In the genomic region with DNA sequence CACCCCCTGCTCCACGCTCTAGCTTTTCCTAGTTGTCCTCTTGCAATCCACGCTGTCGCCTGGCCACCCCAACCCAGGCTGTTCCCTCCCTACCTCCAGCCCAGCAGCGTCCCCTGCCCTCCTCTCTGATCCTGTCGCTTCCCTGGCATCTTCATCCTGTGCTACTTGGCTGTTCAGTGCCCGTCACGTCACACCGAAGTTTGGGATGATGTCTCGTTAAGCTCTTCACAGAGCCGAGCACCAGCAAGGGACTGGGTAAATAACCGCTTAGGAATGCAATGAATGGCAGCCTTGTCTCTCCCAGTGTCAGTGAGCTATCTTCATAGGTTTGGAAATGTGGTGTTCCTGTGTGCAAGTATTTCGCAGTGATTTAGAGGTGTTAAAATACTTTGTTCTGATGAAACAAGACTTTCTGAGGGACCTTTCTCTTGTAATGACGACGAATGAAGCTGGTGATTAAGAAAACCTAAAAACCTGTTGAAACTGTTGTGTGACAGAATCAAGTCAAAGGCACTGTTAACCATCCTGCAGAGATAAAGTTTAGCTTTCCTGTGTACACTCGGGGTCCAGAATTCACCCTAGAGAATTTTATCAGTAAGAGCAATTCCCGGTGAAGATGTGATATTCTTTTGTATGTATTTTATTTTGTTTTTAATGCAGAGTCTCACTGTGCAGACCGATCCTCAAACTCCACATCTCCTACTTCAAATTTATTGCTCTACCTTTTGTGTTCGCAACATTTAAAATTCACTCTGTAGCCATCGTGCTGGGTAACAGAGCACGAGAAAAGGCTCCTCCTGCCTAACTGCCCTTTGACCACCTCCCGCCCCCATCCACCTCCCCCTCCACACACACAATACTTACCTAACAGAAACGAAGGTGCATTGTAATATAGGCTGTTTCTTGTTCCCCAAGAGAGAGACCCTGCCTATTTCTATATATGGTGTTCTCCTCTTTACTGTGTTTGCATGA, we compare ENCODE assay signal across 8 mouse cellular contexts. TPM values are rescaled to one million over a fixed set of nuclear protein-coding genes. Genes with fewer than 3 reads are reported as not detected.
A peak's percentile ranks its signal among the peaks of the same experiment; 100 is the strongest.
DNase-seq lines count a peak whose midpoint lies in the region; ATAC-seq and TF ChIP-seq lines count a peak whose summit lies in the region.

No protein-coding gene starts in this region.

- no peak for DNase-seq in heart, adult 9 months (ENCODE audit: low spot score in 2 of 2)
- DNase-seq in ES-E14 (ENCODE audit: low read depth, low spot score): no peak
- DNase-seq in midbrain, postnatal 0 days (ENCODE audit: low spot score): peak; percentile 46
- no peak for DNase-seq in cerebellum, adult 9-11 months
- DNase-seq in urinary bladder, postnatal 25 days (ENCODE audit: low spot score): no peak

- in situ Hi-C loops in ES-E14 (cut with MboI; ENCODE audit: low sequenced_read_pairs in 2 of 2, unreplicated experiment in 2 of 2): no loop called here

- 12% methylated on average over 22 of the region's 22 CpGs for WGBS in heart, embryonic 14.5 days
- 14% methylated on average over 22 of the region's 22 CpGs for WGBS in embryonic facial prominence, embryonic 13.5 days
- 7% methylated on average over 22 of the region's 22 CpGs for WGBS in intestine, postnatal 0 days
- WGBS in midbrain, postnatal 0 days: 13% methylated on average over 22 of the region's 22 CpGs

- H3K9ac ChIP-seq in heart, embryonic 14.5 days (ENCODE audit: low read length): peak overlapping the region; percentile 84
- peak overlapping the region; percentile 94 for H3K9ac ChIP-seq in ES-E14 (ENCODE audit: insufficient read depth, low read depth, low read length, poor library complexity, severe bottlenecking)
- H3K9ac ChIP-seq in embryonic facial prominence, embryonic 13.5 days: peak overlapping the region; percentile 89
- H3K9ac ChIP-seq in intestine, postnatal 0 days (ENCODE audit: low read depth, low read length): peak overlapping the region; percentile 61
- peak overlapping the region; percentile 72 for H3K9ac ChIP-seq in midbrain, postnatal 0 days (replicated peaks; ENCODE audit: low read length, poor library complexity, severe bottlenecking)

- H3K36me3 ChIP-seq in heart, embryonic 14.5 days (ENCODE audit: control insufficient read depth, insufficient read depth, low read length): peaks cover 13% of the 10 kb centered on the region; the same call in 1 of the 2 replicates
- H3K36me3 ChIP-seq in ES-E14 (ENCODE audit: control insufficient read depth, insufficient read depth, low read length, poor library complexity, severe bottlenecking): no peaks in the 10 kb centered on the region; the same call in 1 of the 2 replicates
- H3K36me3 ChIP-seq in embryonic facial prominence, embryonic 13.5 days: 0 out of 2 replicates have a peak, but pooled peaks cover 2% of the 10 kb centered on the region
- no peaks in the 10 kb centered on the region for H3K36me3 ChIP-seq in intestine, postnatal 0 days (ENCODE audit: control insufficient read depth, insufficient read depth)
- H3K36me3 ChIP-seq in midbrain, postnatal 0 days (ENCODE audit: insufficient read depth, low read length): no peaks in the 10 kb centered on the region

- H3K27me3 ChIP-seq in heart, embryonic 14.5 days (ENCODE audit: control insufficient read depth, insufficient read depth, low read length): no peaks in the 10 kb centered on the region
- H3K27me3 ChIP-seq in embryonic facial prominence, embryonic 13.5 days: no peaks in the 10 kb centered on the region
- no peaks in the 10 kb centered on the region for H3K27me3 ChIP-seq in intestine, postnatal 0 days (replicated peaks; ENCODE audit: control insufficient read depth, insufficient read depth, low read length)
- H3K27me3 ChIP-seq in midbrain, postnatal 0 days (ENCODE audit: insufficient read depth, low read length): no peaks in the 10 kb centered on the region

- H3K4me3 ChIP-seq in heart, embryonic 14.5 days (ENCODE audit: control insufficient read depth in 1 of 2, insufficient read depth in 1 of 2, low read depth in 1 of 2, low read length in 2 of 2): peak overlapping the region; percentile 93 to 98
- H3K4me3 ChIP-seq in ES-E14 (ENCODE audit: insufficient read depth in 1 of 2, low read depth in 1 of 2, low read length in 2 of 2, poor library complexity in 1 of 2, severe bottlenecking in 1 of 2): peak overlapping the region; percentile 86 to 91
- peak overlapping the region; percentile 89 for H3K4me3 ChIP-seq in embryonic facial prominence, embryonic 13.5 days
- H3K4me3 ChIP-seq in intestine, postnatal 0 days (ENCODE audit: low read depth, low read length): peak overlapping the region; percentile 93
- H3K4me3 ChIP-seq in midbrain, postnatal 0 days (ENCODE audit: low read depth, low read length): peak overlapping the region; percentile 93

- TF ChIP-seq CTCF in intestine, postnatal 0 days (IDR thresholded peaks at IDR 0.05; ENCODE audit: low read depth): peak; percentile 20
- peak; percentile 7; the same call in 1 of the 2 replicates for TF ChIP-seq CTCF in midbrain, postnatal 0 days (IDR thresholded peaks at IDR 0.05)

- H3K4me1 ChIP-seq in heart, embryonic 14.5 days (ENCODE audit: control insufficient read depth in 2 of 2, insufficient read depth in 2 of 2, low read length in 2 of 2): peaks cover 4 to 33% of the 10 kb centered on the region in 2 experiments; a peak in 3 of 4 replicates
- H3K4me1 ChIP-seq in ES-E14 (ENCODE audit: control insufficient read depth in 2 of 2, insufficient read depth in 2 of 2, low read length in 2 of 2, poor library complexity in 1 of 2): peaks cover 1 to 4% of the 10 kb centered on the region in 2 experiments; a peak in 2 of 4 replicates
- H3K4me1 ChIP-seq in embryonic facial prominence, embryonic 13.5 days: peaks cover 34% of the 10 kb centered on the region
- 0 out of 2 replicates have a peak, but pooled peaks cover 3% of the 10 kb centered on the region for H3K4me1 ChIP-seq in intestine, postnatal 0 days (replicated peaks; ENCODE audit: control insufficient read depth, insufficient read depth, low read length)
- H3K4me1 ChIP-seq in midbrain, postnatal 0 days (ENCODE audit: insufficient read depth, low read length): no peaks in the 10 kb centered on the region

- peak; percentile 7; the same call in 1 of the 2 replicates for ATAC-seq in heart, embryonic 14.5 days (ENCODE audit: insufficient number of reproducible peaks, insufficient read depth, low FRiP score, low read depth)
- ATAC-seq in embryonic facial prominence, embryonic 13.5 days (ENCODE audit: insufficient number of reproducible peaks, insufficient read depth, low FRiP score, low TSS enrichment, low read depth): no peak
- ATAC-seq in intestine, postnatal 0 days: peak; percentile 5
- peak; percentile 31; the same call in 1 of the 2 replicates for ATAC-seq in midbrain, postnatal 0 days (ENCODE audit: low FRiP score)

- peak overlapping the region; percentile 94 for H3K4me2 ChIP-seq in heart, embryonic 14.5 days (ENCODE audit: low read length)
- peak overlapping the region; percentile 86 for H3K4me2 ChIP-seq in embryonic facial prominence, embryonic 13.5 days
- H3K4me2 ChIP-seq in intestine, postnatal 0 days (replicated peaks; ENCODE audit: low read depth): peak overlapping the region; percentile 86
- peak overlapping the region; percentile 80 for H3K4me2 ChIP-seq in midbrain, postnatal 0 days (ENCODE audit: low read depth, low read length, poor library complexity, severe bottlenecking)

- no peaks in the 10 kb centered on the region for H3K9me3 ChIP-seq in heart, embryonic 14.5 days (ENCODE audit: control insufficient read depth, low read length)
- no peaks in the 10 kb centered on the region for H3K9me3 ChIP-seq in ES-E14 (ENCODE audit: control insufficient read depth, insufficient read depth, low read depth, low read length)
- no peaks in the 10 kb centered on the region for H3K9me3 ChIP-seq in embryonic facial prominence, embryonic 13.5 days
- H3K9me3 ChIP-seq in intestine, postnatal 0 days (ENCODE audit: control insufficient read depth): no peaks in the 10 kb centered on the region
- H3K9me3 ChIP-seq in midbrain, postnatal 0 days (ENCODE audit: low read length): no peaks in the 10 kb centered on the region

- H3K27ac ChIP-seq in heart, embryonic 14.5 days (replicated peaks in 1 of 2; ENCODE audit: control insufficient read depth in 1 of 2, insufficient read depth in 1 of 2, low read depth in 2 of 2, low read length in 2 of 2): peak overlapping the region; percentile 98
- peak overlapping the region; percentile 54; the same call in 1 of the 2 replicates for H3K27ac ChIP-seq in ES-E14 (ENCODE audit: insufficient read depth, low read depth, low read length, poor library complexity, severe bottlenecking)
- H3K27ac ChIP-seq in embryonic facial prominence, embryonic 13.5 days: peak overlapping the region; percentile 97
- peak overlapping the region; percentile 80 for H3K27ac ChIP-seq in intestine, postnatal 0 days (ENCODE audit: low read depth, low read length)
- peak overlapping the region; percentile 91 for H3K27ac ChIP-seq in midbrain, postnatal 0 days (ENCODE audit: low read depth, low read length)

TF ChIP-seq in ES-E14, 5 proteins besides CTCF, POLR2A, EP300 and RAD21:
- TF ChIP-seq HCFC1 (IDR thresholded peaks at IDR 0.05; ENCODE audit: borderline replicate concordance, insufficient read depth, low read length): no peak
- no peak for TF ChIP-seq MAFK (IDR thresholded peaks at IDR 0.05; ENCODE audit: insufficient read depth, low read depth, low read length)
- TF ChIP-seq ZNF384 (IDR thresholded peaks at IDR 0.05; ENCODE audit: low read depth, low read length): no peak
- no peak for TF ChIP-seq CHD2 (IDR thresholded peaks at IDR 0.05; ENCODE audit: low read depth, low read length)
- TF ChIP-seq ZC3H11A (IDR thresholded peaks at IDR 0.05; ENCODE audit: borderline replicate concordance, low read depth, low read length): no peak

RNA-seq across cellular contexts. Expression of a gene that starts 1.2 kb away (rescaled TPM):
- 59.2 and 61.8 TPM in 2 replicates for polyA plus RNA-seq in heart, embryonic 14.5 days (2014; fragmentation: Nextera tagmentation; extraction: Ambion mirVana)
- total RNA-seq in ES-E14 (2012; rRNA removed): 57.4 and 92.7 TPM in 2 replicates
- polyA plus RNA-seq in embryonic facial prominence, embryonic 13.5 days (2015; fragmentation: Nextera tagmentation; extraction: Ambion mirVana): 102 and 105 TPM in 2 replicates
- 47.8 and 57.4 TPM in 2 replicates for polyA plus RNA-seq in intestine, postnatal 0 days (2015; fragmentation: Nextera tagmentation; extraction: Ambion mirVana)
- total RNA-seq in midbrain, postnatal 0 days (2014; rRNA removed): 27.7 and 30.7 TPM in 2 replicates
- 35.0 and 41.7 TPM in 2 replicates for polyA plus RNA-seq in midbrain, postnatal 0 days (2015; fragmentation: Nextera tagmentation; extraction: Ambion mirVana)
